Mouse (Mus musculus): ENCODE data around the gene Pqbp1.
A peak's percentile ranks its signal among the peaks of the same experiment; 100 is the strongest.

DNA sequence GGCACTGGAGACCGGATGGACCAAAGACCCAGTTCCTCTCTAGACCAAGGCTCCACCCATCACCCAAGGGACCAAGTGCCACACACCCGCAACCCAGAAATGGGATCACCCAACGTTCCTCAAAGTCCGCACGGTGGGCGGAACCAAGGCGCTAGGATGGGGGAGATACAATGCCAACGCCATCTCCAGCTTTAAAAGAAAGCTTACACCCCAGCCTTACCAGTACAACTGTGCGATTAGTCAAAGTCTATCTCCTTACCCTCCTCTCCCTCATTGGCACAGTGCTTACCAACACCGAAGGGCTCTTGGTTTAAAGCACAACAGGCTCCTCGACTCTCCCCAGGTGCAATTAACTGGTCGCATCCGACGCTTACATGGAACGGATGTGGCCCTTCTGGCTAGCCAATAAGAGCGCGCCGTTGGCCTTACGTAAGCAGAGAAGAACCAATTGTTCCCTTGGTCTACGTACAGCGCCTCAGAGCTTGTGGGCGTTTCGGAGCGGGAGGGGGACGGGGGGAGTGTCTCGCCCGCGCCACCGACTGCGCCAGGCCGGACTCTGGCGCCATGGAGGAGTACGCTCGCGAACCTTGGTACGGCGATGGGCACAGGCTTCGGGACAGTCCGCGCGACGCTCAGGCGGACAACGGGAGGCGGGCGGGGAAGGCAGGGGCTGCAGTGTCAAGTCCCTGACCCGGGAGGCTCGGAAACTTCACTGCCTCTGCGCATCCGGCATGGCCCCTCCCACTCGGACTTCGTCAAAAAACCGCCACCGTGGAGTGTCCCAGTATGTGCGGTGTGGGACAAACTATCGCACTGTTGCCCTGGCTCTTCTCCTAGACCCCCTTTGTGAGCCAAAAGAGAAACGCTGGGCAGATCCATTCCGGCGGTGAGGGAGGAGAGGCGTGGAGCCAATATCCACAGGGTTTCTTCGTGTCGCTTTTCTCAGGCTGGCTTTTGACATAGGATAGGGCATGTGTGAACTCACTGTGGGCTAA lies at the start of gene Pqbp1, which contains the start of gene Timm17b:
- TF ChIP-seq MAX (IDR thresholded peaks at IDR 0.05; ENCODE audit: low read length) (no peak), CTCF (conservative IDR thresholded peaks at IDR 0.05 in 1 of 2, IDR thresholded peaks at IDR 0.05 in 1 of 2; ENCODE audit: low read depth in 2 of 2, low read length in 2 of 2) (no peak), TBP (conservative IDR thresholded peaks at IDR 0.05; ENCODE audit: low read depth, low read length) (peak; percentile 54; the same call in 1 of the 2 replicates)

All from CH12.LX (cell line).